Mouse (Mus musculus) intestine, postnatal 0 days (tissue): ENCODE data around the gene Samm50. TPM values are rescaled to one million over a fixed set of nuclear protein-coding genes. Genes with fewer than 3 reads are reported as not detected.

Source experiments
- ATAC-seq: fragments of 200-750 bp; cut with Nextera tagmentation; 2 replicates; pipeline ENCODE4 v1.8.0; 2017; ENCODE audit warnings: mild to moderate bottlenecking, moderate TSS enrichment, moderate library complexity
- H3K27ac ChIP-seq: fragments of 300-500 bp; sonication (generic); 2 replicates; pipeline ENCODE4 v1.5.1; 2014; ENCODE audit warnings: mild to moderate bottlenecking, low read depth, low read length, moderate library complexity
- H3K27me3 ChIP-seq: fragments of 300-500 bp; sonication (generic); replicated peaks from 2 replicates; pipeline ENCODE4 v1.6.1; 2014; ENCODE audit warnings: low read length, mixed read lengths; ENCODE audit not compliant: control insufficient read depth, insufficient read depth
- H3K36me3 ChIP-seq: fragments of 300-500 bp; sonication (generic); 2 replicates; pipeline ENCODE4 v1.6.1; 2014; ENCODE audit warnings: mild to moderate bottlenecking, moderate library complexity; ENCODE audit not compliant: control insufficient read depth, insufficient read depth
- H3K4me1 ChIP-seq: fragments of 300-500 bp; sonication (generic); replicated peaks from 2 replicates; pipeline ENCODE4 v1.6.1; 2014; ENCODE audit warnings: antibody characterized with exemption, low read length, mixed read lengths; ENCODE audit not compliant: control insufficient read depth, insufficient read depth
- H3K4me2 ChIP-seq: fragments of 300-500 bp; sonication (generic); replicated peaks from 2 replicates; pipeline ENCODE4 v1.6.1; 2014; ENCODE audit warnings: low read depth, mild to moderate bottlenecking, moderate library complexity
- H3K4me3 ChIP-seq: fragments of 300-500 bp; sonication (generic); 2 replicates; pipeline ENCODE4 v1.5.1; 2014; ENCODE audit warnings: low read depth, low read length
- H3K9ac ChIP-seq: fragments of 300-500 bp; sonication (generic); 2 replicates; pipeline ENCODE4 v1.6.1; 2014; ENCODE audit warnings: mild to moderate bottlenecking, low read depth, low read length
- H3K9me3 ChIP-seq: fragments of 300-500 bp; sonication (generic); 2 replicates; pipeline ENCODE4 v1.6.1; 2016; ENCODE audit warnings: mixed run types; ENCODE audit not compliant: control insufficient read depth
- CTCF ChIP-seq: sonication (generic); IDR thresholded peaks from 2 replicates; pipeline ENCODE4 v1.5.1; 2016; ENCODE audit warnings: low read depth, mild to moderate bottlenecking, control low read depth, antibody characterized with exemption, moderate library complexity
- WGBS: fragments of 180-500 bp; shearing (Covaris S2); extraction: QIAGEN DNeasy Blood & Tissue Kit; methylation state at CpG from one replicate; pipeline ENCODE4 v1.1.7; 2014; 5-methylcytosine and 5-hydroxymethylcytosine counted together
- polyA plus RNA-seq: library from polyadenylated mRNA; unstranded; fragments of >200 nt; fragmentation: Nextera tagmentation; extraction: Ambion mirVana; gene quantifications from 2 replicates; pipeline ENCODE4 v1.2.1, GENCODE M21; 2015

Samm50 gene
- polyA plus RNA-seq, 1 experiment from 2014 or later, result 110 TPM

GRCm38 (mm10) chr15:84168170-84169161 lies 23.6 kb upstream of the Samm50 start:
- Histone ChIP-seq H3K27ac (no peak overlapping the region), H3K9me3 (no peaks in the 10 kb centered on the region)
- WGBS, result 2% methylated on average over 28 of the region's 28 CpGs

DNA sequence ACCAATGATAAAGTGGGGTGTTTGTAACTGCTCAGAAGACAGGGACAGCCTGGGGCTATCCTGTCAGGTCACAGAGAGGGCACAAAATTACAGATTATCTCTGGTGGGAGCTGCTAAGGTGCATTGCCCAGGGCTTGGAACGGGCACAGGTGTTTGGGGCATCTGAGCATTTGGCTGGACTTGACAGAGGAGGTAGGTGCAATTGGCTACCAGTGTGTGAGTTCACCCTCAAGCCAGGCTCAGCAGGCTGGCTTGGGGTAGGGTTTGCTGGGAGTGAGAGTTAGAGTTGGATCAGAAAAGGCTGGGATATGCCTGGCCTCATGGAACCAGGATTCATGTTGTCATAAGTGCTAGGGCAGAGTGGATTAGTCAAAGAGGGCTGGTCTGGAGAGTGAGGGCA lies 22.5 kb upstream of the Samm50 start:
- H3K9ac ChIP-seq, result no peak overlapping the region
- no peak overlapping the region for H3K4me2 ChIP-seq
- no peak overlapping the region for H3K27ac ChIP-seq
- no peak for TF ChIP-seq CTCF
- H3K9me3 ChIP-seq, result no peaks in the 10 kb centered on the region
- H3K27me3 ChIP-seq, result peaks cover 3% of the 10 kb centered on the region; the same call in 1 of the 2 replicates
- no peak for ATAC-seq
- WGBS, result 58% methylated on average over 1 of the region's 1 CpGs
- H3K4me1 ChIP-seq, result no peaks in the 10 kb centered on the region; the same call in 1 of the 2 replicates
- H3K36me3 ChIP-seq, result no peaks in the 10 kb centered on the region
- H3K4me3 ChIP-seq, result no peak overlapping the region

More at GRCm38 (mm10) chr15:84168170-84169161, 23.6 kb upstream of the Samm50 start:
- no peak for TF ChIP-seq CTCF
- peak overlapping the region; percentile 42; the same call in 1 of the 2 replicates for H3K9ac ChIP-seq
- peaks cover 3% of the 10 kb centered on the region; the same call in 1 of the 2 replicates for H3K27me3 ChIP-seq
- ATAC-seq, result 0 out of 2 replicates have a peak, but pooled peaks have one; percentile 15
- peak overlapping the region; percentile 44 for H3K4me3 ChIP-seq
- no peaks in the 10 kb centered on the region for H3K36me3 ChIP-seq
- H3K4me2 ChIP-seq, result peak overlapping the region; percentile 91
- H3K4me1 ChIP-seq, result no peaks in the 10 kb centered on the region; the same call in 1 of the 2 replicates

DNA sequence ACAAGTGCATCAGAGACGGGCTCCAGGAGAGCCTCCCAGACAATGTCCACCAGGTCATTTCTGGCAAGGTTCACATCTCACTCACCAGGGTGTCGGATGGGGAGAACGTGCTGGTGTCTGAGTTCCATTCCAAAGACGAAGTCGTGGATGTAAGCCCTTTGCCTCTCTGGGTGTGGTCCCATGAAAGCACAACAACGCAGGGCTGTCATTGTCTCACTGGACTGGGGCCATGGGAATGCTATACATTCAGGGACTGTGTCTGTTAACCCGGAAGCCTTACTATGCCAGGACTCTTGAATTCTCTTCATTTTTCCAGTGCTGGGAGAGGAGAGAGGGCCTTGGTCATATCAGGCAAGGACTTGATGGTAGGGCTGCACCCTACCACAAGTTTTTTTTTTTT lies 20.9 kb upstream of the Samm50 start:
- peaks cover 3% of the 10 kb centered on the region; the same call in 1 of the 2 replicates for H3K27me3 ChIP-seq
- no peaks in the 10 kb centered on the region for H3K36me3 ChIP-seq
- H3K9ac ChIP-seq, result no peak overlapping the region
- H3K4me2 ChIP-seq, result no peak overlapping the region
- no peaks in the 10 kb centered on the region; the same call in 1 of the 2 replicates for H3K4me1 ChIP-seq
- TF ChIP-seq CTCF, result no peak
- 79% methylated on average over 7 of the region's 7 CpGs for WGBS
- no peaks in the 10 kb centered on the region for H3K9me3 ChIP-seq
- ATAC-seq, result no peak
- H3K4me3 ChIP-seq, result no peak overlapping the region
- H3K27ac ChIP-seq, result no peak overlapping the region

- ATAC-seq, result no peak
- no peaks in the 10 kb centered on the region for H3K4me1 ChIP-seq
- no peak overlapping the region for H3K27ac ChIP-seq
- no peak overlapping the region for H3K4me3 ChIP-seq
- WGBS, result 94% methylated on average over 9 of the region's 9 CpGs
- H3K36me3 ChIP-seq, result no peaks in the 10 kb centered on the region
- no peaks in the 10 kb centered on the region for H3K9me3 ChIP-seq
- no peak overlapping the region for H3K4me2 ChIP-seq
- no peak overlapping the region for H3K9ac ChIP-seq
- no peaks in the 10 kb centered on the region for H3K27me3 ChIP-seq
- TF ChIP-seq CTCF, result no peak
Measured at GRCm38 (mm10) chr15:84178733-84179132, 13.3 kb upstream of the Samm50 start.

DNA sequence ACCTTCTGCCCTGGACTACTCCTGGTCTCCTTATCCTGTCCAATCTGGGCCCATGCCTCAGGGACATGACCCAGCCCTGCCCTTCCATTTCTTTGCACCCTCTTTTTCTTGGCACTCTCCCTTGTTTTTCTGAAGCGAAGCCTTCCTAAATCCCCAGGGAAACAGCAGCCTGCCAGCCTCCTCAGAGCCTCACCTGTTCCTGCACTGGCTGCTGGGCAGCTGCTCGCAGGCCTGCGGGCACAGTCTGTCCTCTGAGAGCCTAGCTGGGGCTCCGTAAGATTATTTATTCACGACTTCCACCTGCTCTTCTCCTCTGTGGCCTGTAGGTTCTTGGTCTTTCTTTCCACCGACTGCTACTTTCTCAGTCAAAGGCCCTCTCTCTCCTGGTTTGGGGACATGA lies 10.0 kb upstream of the Samm50 start:
- H3K9ac ChIP-seq, result no peak overlapping the region
- no peaks in the 10 kb centered on the region for H3K9me3 ChIP-seq
- H3K4me2 ChIP-seq, result no peak overlapping the region
- H3K36me3 ChIP-seq, result no peaks in the 10 kb centered on the region
- ATAC-seq, result no peak
- TF ChIP-seq CTCF, result no peak
- no peaks in the 10 kb centered on the region for H3K27me3 ChIP-seq
- H3K4me1 ChIP-seq, result no peaks in the 10 kb centered on the region
- WGBS, result 60% methylated on average over 6 of the region's 6 CpGs
- H3K27ac ChIP-seq, result no peak overlapping the region
- H3K4me3 ChIP-seq, result no peak overlapping the region

DNA sequence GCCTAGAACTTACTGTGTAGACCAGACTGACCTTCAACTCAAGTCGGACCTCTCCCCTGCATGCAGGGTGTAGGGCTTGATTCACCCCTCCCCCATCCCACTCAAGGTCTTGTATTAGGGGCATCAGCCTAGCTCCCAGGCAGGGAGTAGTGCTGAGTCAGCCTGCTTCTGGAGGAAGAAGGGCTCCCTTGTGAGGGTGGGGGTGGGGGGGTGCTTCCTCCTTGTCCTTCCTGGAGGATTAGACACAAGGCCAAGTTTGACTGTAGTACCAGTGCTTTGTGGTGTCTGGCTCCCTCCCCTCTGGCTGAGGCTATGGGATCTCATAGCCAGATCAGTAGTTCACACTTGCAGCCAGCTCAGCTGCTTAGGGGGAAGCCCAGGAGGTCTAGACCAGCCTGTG lies 8.1 kb upstream of the Samm50 start:
- H3K27ac ChIP-seq, result no peak overlapping the region
- H3K36me3 ChIP-seq, result no peaks in the 10 kb centered on the region
- no peak for ATAC-seq
- H3K9me3 ChIP-seq, result no peaks in the 10 kb centered on the region
- no peak for TF ChIP-seq CTCF
- no peak overlapping the region for H3K4me3 ChIP-seq
- 26% methylated on average over 1 of the region's 1 CpGs for WGBS
- no peak overlapping the region for H3K9ac ChIP-seq
- H3K27me3 ChIP-seq, result no peaks in the 10 kb centered on the region
- no peaks in the 10 kb centered on the region for H3K4me1 ChIP-seq
- H3K4me2 ChIP-seq, result no peak overlapping the region
